Comparison of ENCODE assay signal across 34 mouse cellular contexts in the genomic region with DNA sequence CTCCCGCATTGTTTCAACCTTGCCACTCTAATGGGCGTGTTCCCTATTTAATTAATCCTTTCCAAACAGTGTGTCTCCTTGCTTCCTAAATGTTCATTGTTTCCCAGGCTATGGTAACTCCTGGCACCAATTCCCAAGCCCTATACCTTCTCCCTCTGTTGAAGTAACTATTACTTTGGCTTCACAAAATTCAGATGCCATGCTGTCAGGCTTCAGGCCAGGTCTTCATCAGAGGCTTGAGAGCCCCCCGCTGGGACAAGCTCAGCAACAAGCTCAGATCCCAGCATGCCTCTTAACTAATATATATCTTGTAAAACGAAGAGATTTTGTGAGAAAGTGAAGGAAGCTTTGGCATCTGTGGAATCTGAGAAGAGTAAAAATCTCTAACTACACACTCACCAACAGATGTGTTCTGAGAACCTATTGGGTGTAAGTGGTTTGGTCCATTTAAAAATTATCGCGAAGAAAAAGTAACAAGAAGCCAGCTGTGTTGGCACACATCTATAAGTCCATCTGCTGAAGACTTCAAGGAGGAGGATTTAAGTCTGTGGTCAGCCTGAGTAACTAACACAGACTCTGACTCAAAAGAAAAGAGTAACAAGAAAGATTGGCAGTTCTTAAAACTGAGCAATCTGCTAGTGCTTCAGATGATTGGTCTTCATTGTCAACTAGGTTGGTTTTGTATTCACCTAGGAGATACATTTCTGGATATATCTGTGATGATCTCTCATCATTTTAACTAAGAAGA. TPM values are rescaled to one million over a fixed set of nuclear protein-coding genes. Genes with fewer than 3 reads are reported as not detected.
"Had no signal": no experiment of that assay in that cellular context is flagged by ENCODE, and none has a peak within 500 bp of the region (broad histone marks: within the 10 kb centered on the region; RNA-seq: fewer than 3 reads in every experiment).

No protein-coding gene starts in this region.

- DNase-seq: gastrocnemius, adult 2 months; gastrocnemius, postnatal 10 days; gastrocnemius, postnatal 25 days; heart, adult 18-20 months; heart, postnatal 14 days; heart, postnatal 36 days; kidney, adult 11 months; kidney, adult 2 months; kidney, adult 9 months; kidney, postnatal 14 days; kidney, postnatal 36 days; layer of hippocampus, adult 9-11 months; layer of hippocampus, postnatal 36 days had no signal

- H3K4me1 ChIP-seq: heart, embryonic 13.5 days; heart, embryonic 15.5 days; hindbrain, embryonic 13.5 days; hindbrain, embryonic 15.5 days; kidney, embryonic 15.5 days; limb, embryonic 15.5 days; liver, embryonic 12.5 days had no signal

- H3K4me3 ChIP-seq: gastrocnemius, adult 2 months; heart, embryonic 13.5 days; heart, embryonic 15.5 days; hindbrain, embryonic 13.5 days; hindbrain, embryonic 15.5 days; kidney, embryonic 15.5 days; limb, embryonic 13.5 days; limb, embryonic 15.5 days; liver, embryonic 12.5 days had no signal

- H3K36me3 ChIP-seq: heart, embryonic 13.5 days; heart, embryonic 15.5 days; hindbrain, embryonic 13.5 days; hindbrain, embryonic 15.5 days; kidney, embryonic 15.5 days; limb, embryonic 13.5 days; limb, embryonic 15.5 days; liver, embryonic 12.5 days had no signal

- H3K27ac ChIP-seq: gastrocnemius, adult 2 months; heart, embryonic 13.5 days; heart, embryonic 15.5 days; hindbrain, embryonic 13.5 days; hindbrain, embryonic 15.5 days; hindbrain, postnatal 0 days; kidney, embryonic 15.5 days; kidney, postnatal 0 days; limb, embryonic 13.5 days; limb, embryonic 15.5 days; liver, embryonic 12.5 days had no signal

RNA-seq across cellular contexts. Expression of a gene that starts 50.9 kb away (rescaled TPM):
- total RNA-seq: gastrocnemius, adult 2 months; gastrocnemius, postnatal 25 days; heart, adult 18-20 months; heart, postnatal 36 days; hematopoietic stem cell, adult 5-6 weeks; hindbrain, postnatal 0 days; layer of hippocampus, adult 18-20 months; layer of hippocampus, adult 8-10 months; layer of hippocampus, postnatal 36 days; left cerebral cortex, adult 18-20 months; left cerebral cortex, adult 8-10 months; left cerebral cortex, postnatal 14 days; left cerebral cortex, postnatal 36 days had no signal
- polyA plus RNA-seq: hindbrain, embryonic 11.5 days; hindbrain, embryonic 13.5 days; hindbrain, postnatal 0 days; intestine, embryonic 14.5 days; limb, embryonic 11.5 days; liver, adult 2 months had no signal
